Mouse (Mus musculus) heart, postnatal 36 days (tissue): Measurements from ENCODE around the gene Gpr37l1. TPM values are rescaled to one million over a fixed set of nuclear protein-coding genes. Genes with fewer than 3 reads are reported as not detected.
"Not testable (repeated sequence)": the region's sequence is repeated elsewhere in the genome, so short reads cannot be mapped to it uniquely, and the experiment has no call there.

Experiments used
- DNase-seq, 2 experiments: peaks; one replicate each; pipeline ENCODE4 v3.0.0; 2021 to 2022
- intact Hi-C: fragments of 180-260 bp; cut with DNase I; formaldehyde crosslinking; loops from one replicate; pipeline ENCODE4 v1.15.1; 2025
- total RNA-seq, 2 experiments: library from RNA; stranded (reverse); gene quantifications; 2 replicates each; pipeline ENCODE4 v1.2.3; 2021

Gpr37l1 gene
- total RNA-seq, 2 experiments from 2014 or later: 0.92 to 1.0 TPM

GRCm38 (mm10) chr1:135129543-135130183, 37.8 kb downstream of the Gpr37l1 start:
- no peak for DNase-seq
- intact Hi-C loops: no loop called here

DNA sequence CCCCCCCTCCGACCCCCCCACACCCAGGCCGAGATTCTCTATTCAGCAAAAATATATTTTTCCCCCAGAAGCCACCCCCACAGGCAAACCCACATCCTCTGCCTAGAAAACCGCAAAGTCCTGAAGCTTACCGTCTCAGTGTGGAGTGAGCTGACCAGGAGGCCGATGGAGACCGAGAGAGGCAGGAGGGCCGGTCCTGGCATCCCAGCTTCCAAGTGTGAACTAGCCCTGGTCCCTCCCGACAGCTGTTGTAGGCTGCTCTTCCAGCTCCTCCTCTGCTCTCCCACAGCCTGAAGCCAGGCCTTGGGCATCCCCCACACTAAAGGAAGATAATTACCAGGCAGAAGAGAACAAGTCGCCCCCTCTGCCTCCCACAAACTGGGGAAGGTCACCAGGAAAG, 38.5 kb downstream of the Gpr37l1 start:
- no peak for DNase-seq

DNA sequence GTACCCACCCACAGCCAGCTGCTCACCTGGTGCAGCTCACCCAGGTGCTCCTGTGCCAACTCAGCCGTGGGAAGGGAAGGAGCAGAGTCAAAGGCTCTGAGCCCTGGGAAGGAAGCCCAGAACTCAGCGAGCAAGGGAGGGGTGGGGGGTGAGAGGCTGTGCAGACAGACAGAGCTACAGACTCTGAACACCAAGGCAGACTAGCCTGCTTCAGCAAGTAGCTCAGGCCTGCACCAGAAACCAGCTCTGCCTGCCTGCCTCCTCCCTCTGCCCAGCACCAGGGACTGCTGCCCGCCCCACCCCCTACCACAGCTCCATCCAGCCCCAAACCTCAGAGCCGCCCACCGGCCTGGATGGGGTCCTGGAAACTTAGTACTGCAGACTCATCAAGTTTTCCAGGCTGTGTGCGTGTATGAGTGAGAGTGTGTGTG, 39.5 kb downstream of the Gpr37l1 start:
- intact Hi-C loops: no loop called here
- no peak for DNase-seq

More for the DNA sequence above, 38.5 kb downstream of the Gpr37l1 start:
- intact Hi-C loops: no loop called here

DNA sequence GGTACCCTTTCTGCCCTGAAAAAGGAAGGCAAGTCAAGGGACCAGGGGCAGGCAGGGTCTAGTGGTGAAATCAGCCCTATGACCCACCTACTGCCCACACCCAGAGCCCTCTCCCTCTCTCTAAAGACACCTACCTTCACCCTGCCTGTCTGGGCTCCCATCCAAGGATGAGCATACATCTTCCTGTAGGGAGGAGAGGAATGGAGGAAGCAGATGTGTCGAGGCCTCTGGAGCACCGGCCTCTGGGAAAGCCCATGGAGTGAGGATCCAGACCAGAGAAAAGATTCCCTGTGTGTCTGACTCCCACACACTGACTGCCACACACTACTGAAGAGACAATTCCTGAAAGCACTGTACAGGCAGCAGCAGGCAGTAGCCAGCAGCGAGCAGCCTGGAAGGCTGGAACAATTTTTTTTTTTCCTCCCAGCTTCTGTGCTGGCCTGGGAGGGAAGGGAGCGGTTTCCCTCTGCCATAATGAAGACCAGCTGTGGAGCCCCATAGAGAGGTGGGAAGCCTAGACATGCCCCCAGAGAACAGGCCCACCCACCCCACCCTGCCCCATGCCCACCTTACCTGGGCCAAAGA, 40.9 kb downstream of the Gpr37l1 start:
- no peak for DNase-seq
- intact Hi-C loops: no loop called here

- intact Hi-C loops: no loop called here
- DNase-seq: no peak
Observed at GRCm38 (mm10) chr1:135125990-135126389, 41.5 kb downstream of the Gpr37l1 start.

- intact Hi-C loops: no loop called here
Observed at GRCm38 (mm10) chr1:135124573-135125363, 42.7 kb downstream of the Gpr37l1 start.

GRCm38 (mm10) chr1:135112661-135113060, 54.8 kb downstream of the Gpr37l1 start:
- DNase-seq: no peak
- intact Hi-C loops: no loop called here

More at GRCm38 (mm10) chr1:135124573-135125363, 42.7 kb downstream of the Gpr37l1 start:
- no peak for DNase-seq

DNA sequence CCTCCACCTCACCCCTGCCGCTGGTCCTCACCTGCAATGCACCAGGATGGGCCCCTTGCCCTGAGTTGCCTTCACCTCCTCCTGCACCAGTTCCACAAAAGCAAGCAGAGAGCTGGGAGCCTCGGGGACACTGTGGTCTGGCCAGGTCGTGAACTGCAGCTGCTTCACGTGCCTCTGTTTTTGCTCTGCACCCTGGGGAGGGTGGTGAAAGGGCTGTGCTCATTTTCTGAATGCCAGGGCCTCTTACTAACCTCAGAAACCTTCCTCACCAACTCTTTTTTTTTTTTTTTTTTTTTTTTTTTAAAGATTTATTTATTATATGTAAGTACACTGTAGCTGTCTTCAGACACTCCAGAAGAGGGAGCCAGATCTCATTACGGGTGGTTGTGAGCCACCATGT, 56.2 kb downstream of the Gpr37l1 start:
- DNase-seq: not testable (repeated sequence)
- intact Hi-C loops: loop anchor here (2.0 kb wide), 1 partner anchor 258 kb away; no protein-coding TSS in a partner anchor

Other genes starting within 250 kb of the Gpr37l1 start
- 100 to 1,000 TPM; 150 to 160 TPM for gene Ppp1r12b, start 211.7 kb downstream of the Gpr37l1 start, total RNA-seq
- 1 to 10 TPM; 7.2 to 7.3 TPM for gene Ube2t, start 205.1 kb downstream of the Gpr37l1 start, total RNA-seq
- gene Lgr6, start 62.4 kb downstream of the Gpr37l1 start, total RNA-seq: 10 to 100 TPM; 15.6 to 19.8 TPM
- under 1 TPM; 0.69 to 0.70 TPM for gene Ptpn7, start 35.0 kb downstream of the Gpr37l1 start, total RNA-seq
- 10 to 100 TPM; 21.1 to 26.7 TPM for gene Arl8a, start 20.9 kb downstream of the Gpr37l1 start, total RNA-seq
- gene Elf3, start 90.9 kb upstream of the Gpr37l1 start, total RNA-seq: not detected
- 10 to 100 TPM; 20.5 to 26.7 TPM for gene Rnpep, start 116.4 kb upstream of the Gpr37l1 start, total RNA-seq
- 100 to 1,000 TPM; 366 to 397 TPM for gene Timm17a, start 146.1 kb upstream of the Gpr37l1 start, total RNA-seq
- gene Lmod1, start 157.1 kb upstream of the Gpr37l1 start, total RNA-seq: 1 to 10 TPM; 2.9 to 3.7 TPM
- gene Shisa4, start 207.6 kb upstream of the Gpr37l1 start, total RNA-seq: 1 to 10 TPM; 3.0 to 3.2 TPM